Mouse (Mus musculus) lung, embryonic 15.5 days (tissue): Measurements from ENCODE around the gene Ndufv2. TPM values are rescaled to one million over a fixed set of nuclear protein-coding genes. Genes with fewer than 3 reads are reported as not detected.

Source experiments
- ATAC-seq: fragments of 200-750 bp; cut with Nextera tagmentation; 2 replicates; pipeline ENCODE4 v1.8.0; 2017; ENCODE audit warnings: moderate number of reproducible peaks, borderline replicate concordance; ENCODE audit not compliant: low FRiP score, low TSS enrichment; ENCODE audit errors: extremely low read depth
- H3K27ac ChIP-seq: fragments of 300-500 bp; sonication (generic); 2 replicates; pipeline ENCODE4 v1.5.1; 2015; ENCODE audit warnings: moderate library complexity, mild to moderate bottlenecking, inconsistent platforms
- H3K27me3 ChIP-seq: fragments of 300-500 bp; sonication (generic); 2 replicates; pipeline ENCODE4 v1.6.1; 2015; ENCODE audit warnings: inconsistent platforms
- H3K36me3 ChIP-seq: fragments of 300-500 bp; sonication (generic); 2 replicates; pipeline ENCODE4 v1.6.1; 2015; ENCODE audit warnings: inconsistent platforms
- H3K4me1 ChIP-seq: fragments of 300-500 bp; sonication (generic); 2 replicates; pipeline ENCODE4 v1.6.1; 2015; ENCODE audit warnings: inconsistent platforms
- H3K4me2 ChIP-seq: fragments of 300-500 bp; sonication (generic); 2 replicates; pipeline ENCODE4 v1.6.1; 2015; ENCODE audit warnings: inconsistent platforms, mild to moderate bottlenecking, moderate library complexity
- H3K4me3 ChIP-seq: fragments of 300-500 bp; sonication (generic); 2 replicates; pipeline ENCODE4 v1.5.1; 2015; ENCODE audit warnings: mild to moderate bottlenecking, inconsistent platforms
- H3K9ac ChIP-seq: fragments of 300-500 bp; sonication (generic); 2 replicates; pipeline ENCODE4 v1.6.1; 2015; ENCODE audit warnings: inconsistent platforms
- H3K9me3 ChIP-seq: fragments of 300-500 bp; sonication (generic); 2 replicates; pipeline ENCODE4 v1.6.1; 2016; ENCODE audit warnings: inconsistent platforms
- WGBS: fragments of 180-500 bp; shearing (Covaris S2); methylation state at CpG from one replicate; pipeline ENCODE4 v1.1.7; 2015; 5-methylcytosine and 5-hydroxymethylcytosine counted together
- polyA plus RNA-seq: library from polyadenylated mRNA; unstranded; fragments of >200 nt; fragmentation: Nextera tagmentation; extraction: Ambion mirVana; gene quantifications from 2 replicates; pipeline ENCODE4 v1.2.1, GENCODE M21; 2015

The Ndufv2 gene
- 306 and 313 TPM in 2 replicates for polyA plus RNA-seq

GRCm38 (mm10) chr17:66101380-66102330 is at the start of gene Ndufv2:
TSS of gene Ndufv2 (minus strand) at chr17:66101559.
- H3K27me3 ChIP-seq, result no peaks in the 10 kb centered on the region
- peak within 1 kb of the TSS; percentile 85 for H3K4me2 ChIP-seq
- WGBS, result under 1% methylated on average over 67 of the region's 67 CpGs
- peak within 1 kb of the TSS; percentile 96 for H3K9ac ChIP-seq
- peak within 1 kb of the TSS; percentile 95 for H3K27ac ChIP-seq
- peak; percentile 100 for ATAC-seq
- H3K4me1 ChIP-seq, result peaks cover 10% of the 10 kb centered on the region
- H3K9me3 ChIP-seq, result no peaks in the 10 kb centered on the region
- no peaks in the 10 kb centered on the region for H3K36me3 ChIP-seq
- peak within 1 kb of the TSS; percentile 92 for H3K4me3 ChIP-seq

- H3K4me2 ChIP-seq, result no peak overlapping the region
- H3K4me3 ChIP-seq, result no peak overlapping the region
- H3K9me3 ChIP-seq, result no peaks in the 10 kb centered on the region
- H3K27ac ChIP-seq, result no peak overlapping the region
- 96% methylated on average over 4 of the region's 4 CpGs for WGBS
- peaks cover 85% of the 10 kb centered on the region for H3K36me3 ChIP-seq
- no peak overlapping the region for H3K9ac ChIP-seq
- no peaks in the 10 kb centered on the region for H3K4me1 ChIP-seq
- no peaks in the 10 kb centered on the region for H3K27me3 ChIP-seq
- 0 out of 2 replicates have a peak, but pooled peaks have one; percentile 8 for ATAC-seq
Measured at GRCm38 (mm10) chr17:66131212-66131611, 29.9 kb upstream of the Ndufv2 start.

GRCm38 (mm10) chr17:66130371-66130770 is 29.0 kb upstream of the Ndufv2 start:
- peaks cover 77% of the 10 kb centered on the region for H3K36me3 ChIP-seq
- no peak overlapping the region for H3K9ac ChIP-seq
- no peak for ATAC-seq
- no peak overlapping the region for H3K4me2 ChIP-seq
- H3K27ac ChIP-seq, result no peak overlapping the region
- no peaks in the 10 kb centered on the region for H3K27me3 ChIP-seq
- no peak overlapping the region for H3K4me3 ChIP-seq
- 85% methylated on average over 9 of the region's 9 CpGs for WGBS
- peaks cover 2% of the 10 kb centered on the region for H3K4me1 ChIP-seq
- no peaks in the 10 kb centered on the region for H3K9me3 ChIP-seq

GRCm38 (mm10) chr17:66125211-66125610 is 23.9 kb upstream of the Ndufv2 start:
- ATAC-seq, result no peak
- Histone ChIP-seq H3K9ac (no peak overlapping the region), H3K27ac (no peak overlapping the region), H3K27me3 (no peaks in the 10 kb centered on the region), H3K4me2 (peak overlapping the region; percentile 70), H3K4me1 (peaks cover 15% of the 10 kb centered on the region), H3K36me3 (peaks cover 31% of the 10 kb centered on the region), H3K4me3 (0 out of 2 replicates have a peak overlapping the region, but pooled peaks have one; percentile 85), H3K9me3 (no peaks in the 10 kb centered on the region)
- 68% methylated on average over 5 of the region's 5 CpGs for WGBS

GRCm38 (mm10) chr17:66123816-66124610 is 22.7 kb upstream of the Ndufv2 start:
- peaks cover 30% of the 10 kb centered on the region for H3K36me3 ChIP-seq
- H3K27ac ChIP-seq, result peak overlapping the region; percentile 96
- peak overlapping the region; percentile 85 for H3K4me3 ChIP-seq
- H3K4me2 ChIP-seq, result peak overlapping the region; percentile 70
- ATAC-seq, result peak; percentile 5; the same call in 1 of the 2 replicates
- H3K9me3 ChIP-seq, result no peaks in the 10 kb centered on the region
- H3K4me1 ChIP-seq, result peaks cover 15% of the 10 kb centered on the region
- no peaks in the 10 kb centered on the region for H3K27me3 ChIP-seq
- H3K9ac ChIP-seq, result peak overlapping the region; percentile 79
- 1% methylated on average over 20 of the region's 20 CpGs for WGBS

GRCm38 (mm10) chr17:66123066-66123815 is 21.9 kb upstream of the Ndufv2 start, which contains the start of gene Ddx11:
TSS of gene Ddx11 (plus strand) at chr17:66123520.
- Histone ChIP-seq H3K27me3 (no peaks in the 10 kb centered on the region), H3K36me3 (peaks cover 33% of the 10 kb centered on the region), H3K4me1 (peaks cover 15% of the 10 kb centered on the region), H3K9ac (peak within 1 kb of the TSS; percentile 79), H3K9me3 (no peaks in the 10 kb centered on the region), H3K27ac (peak within 1 kb of the TSS; percentile 96), H3K4me2 (peak within 1 kb of the TSS; percentile 70), H3K4me3 (peak within 1 kb of the TSS; percentile 85)
- peak; percentile 83 for ATAC-seq
- WGBS, result 4% methylated on average over 45 of the region's 45 CpGs

- Histone ChIP-seq H3K27me3 (no peaks in the 10 kb centered on the region), H3K4me3 (no peak overlapping the region), H3K27ac (no peak overlapping the region), H3K4me2 (no peak overlapping the region), H3K9ac (no peak overlapping the region), H3K4me1 (peaks cover 15% of the 10 kb centered on the region), H3K9me3 (no peaks in the 10 kb centered on the region), H3K36me3 (peaks cover 39% of the 10 kb centered on the region)
- no peak for ATAC-seq
- 63% methylated on average over 1 of the region's 1 CpGs for WGBS
Measured at GRCm38 (mm10) chr17:66120701-66121100, 19.3 kb upstream of the Ndufv2 start.

GRCm38 (mm10) chr17:66118991-66119390 is 17.6 kb upstream of the Ndufv2 start:
- 83% methylated on average over 8 of the region's 8 CpGs for WGBS
- H3K4me3 ChIP-seq, result no peak overlapping the region
- H3K27ac ChIP-seq, result no peak overlapping the region
- H3K9me3 ChIP-seq, result no peaks in the 10 kb centered on the region
- H3K27me3 ChIP-seq, result no peaks in the 10 kb centered on the region
- H3K9ac ChIP-seq, result no peak overlapping the region
- H3K4me1 ChIP-seq, result no peaks in the 10 kb centered on the region
- peaks cover 56% of the 10 kb centered on the region for H3K36me3 ChIP-seq
- no peak for ATAC-seq
- H3K4me2 ChIP-seq, result no peak overlapping the region

GRCm38 (mm10) chr17:66112166-66112565 is 10.8 kb upstream of the Ndufv2 start:
- no peaks in the 10 kb centered on the region for H3K9me3 ChIP-seq
- H3K4me3 ChIP-seq, result peak overlapping the region; percentile 98
- H3K27me3 ChIP-seq, result no peaks in the 10 kb centered on the region
- peaks cover 20% of the 10 kb centered on the region for H3K4me1 ChIP-seq
- H3K4me2 ChIP-seq, result peak overlapping the region; percentile 68
- WGBS, result 20% methylated on average over 4 of the region's 4 CpGs
- no peak for ATAC-seq
- peaks cover 35% of the 10 kb centered on the region for H3K36me3 ChIP-seq
- peak overlapping the region; percentile 86 for H3K9ac ChIP-seq
- no peak overlapping the region for H3K27ac ChIP-seq

- WGBS, result under 1% methylated on average over 38 of the region's 41 CpGs
- peak within 1 kb of the TSS; percentile 86 for H3K9ac ChIP-seq
- H3K27me3 ChIP-seq, result no peaks in the 10 kb centered on the region
- peak within 1 kb of the TSS; percentile 68 for H3K4me2 ChIP-seq
- H3K36me3 ChIP-seq, result peaks cover 28% of the 10 kb centered on the region
- H3K4me1 ChIP-seq, result peaks cover 20% of the 10 kb centered on the region
- H3K27ac ChIP-seq, result peak within 1 kb of the TSS; percentile 76
- H3K4me3 ChIP-seq, result peak within 1 kb of the TSS; percentile 98
- ATAC-seq, result peak; percentile 98
- no peaks in the 10 kb centered on the region for H3K9me3 ChIP-seq
Measured at GRCm38 (mm10) chr17:66111402-66111959, 10.1 kb upstream of the Ndufv2 start, which contains the start of gene Washc1. TSS of gene Washc1 (plus strand) at chr17:66111545.

GRCm38 (mm10) chr17:66110746-66111145 is 9.4 kb upstream of the Ndufv2 start:
- Histone ChIP-seq H3K36me3 (peaks cover 21% of the 10 kb centered on the region), H3K9ac (peak overlapping the region; percentile 86; the same call in 1 of the 2 replicates), H3K4me3 (peak overlapping the region; percentile 98), H3K4me2 (peak overlapping the region; percentile 68), H3K4me1 (peaks cover 20% of the 10 kb centered on the region), H3K27ac (peak overlapping the region; percentile 76), H3K27me3 (no peaks in the 10 kb centered on the region), H3K9me3 (no peaks in the 10 kb centered on the region)
- ATAC-seq, result no peak
- 25% methylated on average over 6 of the region's 6 CpGs for WGBS
